Mouse (Mus musculus) testis, adult 2 months (tissue): ENCODE data around the gene Txk.

Experiments used
- CTCF ChIP-seq: fragments of 200-500 bp; IDR thresholded peaks from 2 replicates; pipeline ENCODE4 v1.5.1; 2012; ENCODE audit warnings: low read depth, mild to moderate bottlenecking, inconsistent platforms, low read length, moderate library complexity; ENCODE audit not compliant: control insufficient read depth, insufficient read depth, insufficient replicate concordance
- POLR2A ChIP-seq: fragments of 200-500 bp; IDR thresholded peaks from 2 replicates; pipeline ENCODE4 v1.6.1; 2012; ENCODE audit warnings: low read depth, mild to moderate bottlenecking, inconsistent platforms, low read length, moderate library complexity; ENCODE audit not compliant: control insufficient read depth

DNA sequence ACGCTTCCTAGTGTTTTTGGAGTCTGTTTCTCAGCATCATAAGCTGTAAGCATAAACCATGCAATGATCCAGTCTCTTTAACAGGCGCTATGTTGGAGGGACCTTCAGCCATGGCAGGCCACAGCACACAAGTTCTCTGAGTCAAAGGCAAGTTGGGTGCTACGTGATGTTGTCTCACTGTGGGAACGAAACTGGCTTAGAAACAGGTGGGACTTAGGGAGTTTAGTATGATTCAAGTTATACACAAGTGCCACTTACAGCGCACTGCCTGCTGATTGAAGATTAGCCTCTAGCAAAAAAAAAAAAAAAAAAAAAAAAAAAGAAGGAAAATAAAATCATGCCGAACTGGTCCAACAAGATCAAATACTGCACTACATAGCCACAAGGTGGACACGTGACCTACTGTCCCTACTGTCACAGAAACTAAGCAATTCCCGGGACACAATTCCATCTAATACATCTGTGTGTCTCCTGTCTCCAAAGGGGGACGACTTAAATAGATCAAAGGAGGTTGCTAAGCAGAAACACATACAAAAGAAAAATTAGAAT is 77.5 kb downstream of the Txk start:
- TF ChIP-seq CTCF = no peak
- TF ChIP-seq POLR2A = no peak
